Mouse (Mus musculus): ENCODE measurements around the gene Stab2. TPM values are rescaled to one million over a fixed set of nuclear protein-coding genes. Genes with fewer than 3 reads are reported as not detected.

Stab2 gene
- total RNA-seq, 2 experiments from 2014 or later, result not detected

DNA sequence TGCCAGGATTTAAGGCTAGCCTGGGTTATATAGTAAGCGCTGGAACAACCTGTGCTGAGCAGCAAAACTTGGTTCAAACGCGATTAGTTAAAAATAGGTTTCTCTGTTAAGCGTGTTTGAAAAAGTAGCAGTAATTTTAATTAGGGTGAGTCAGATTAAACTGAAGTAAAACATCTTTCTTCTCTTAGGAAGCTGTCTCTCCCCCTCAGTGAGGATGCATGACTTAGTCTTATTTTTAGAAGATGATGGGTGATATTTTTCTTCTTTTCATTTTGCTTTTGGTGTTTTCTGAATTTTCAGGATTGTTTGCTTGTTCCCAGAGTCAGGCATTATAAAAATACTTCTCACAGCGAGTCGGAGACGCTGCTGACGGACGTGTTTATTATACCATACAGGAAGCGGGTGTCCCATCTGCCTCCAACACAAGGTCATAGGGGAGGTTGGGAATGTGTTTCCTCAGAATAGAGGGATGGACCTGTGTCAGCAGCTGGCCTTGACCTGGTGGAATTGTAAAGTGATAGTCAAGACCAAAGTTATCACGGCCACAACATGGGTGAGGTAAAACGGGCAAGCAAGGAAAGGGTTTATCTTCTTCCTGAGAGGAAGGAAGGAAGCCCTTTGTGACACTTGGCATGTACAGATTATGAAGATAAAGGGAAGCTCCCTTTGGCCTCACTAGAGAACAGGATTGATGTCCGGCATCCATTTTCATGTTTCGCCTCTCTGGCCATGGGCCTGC, 15.4 kb downstream of the Stab2 start:
- ATAC-seq (replicated peaks; ENCODE audit: poor library complexity, severe bottlenecking), result no peak

DNA sequence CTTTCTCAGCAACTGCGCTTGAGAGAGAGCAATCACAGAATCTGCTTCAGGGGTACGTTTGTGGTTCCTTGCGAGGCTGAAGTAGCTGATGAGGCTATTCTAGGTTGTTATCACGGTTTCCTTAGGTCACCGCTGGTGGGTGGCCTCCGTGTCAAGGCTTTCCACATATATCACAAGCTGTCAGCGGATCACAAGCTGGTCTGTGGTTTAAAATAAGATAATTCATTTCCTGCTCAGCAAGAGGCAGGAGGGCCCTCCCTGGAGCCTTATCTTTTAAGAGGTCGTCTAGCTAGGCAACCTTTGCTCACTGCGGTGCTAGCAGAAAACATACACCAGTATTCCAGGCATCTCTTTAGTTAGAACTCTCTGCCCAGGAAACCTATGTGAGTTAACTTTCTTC, 17.2 kb downstream of the Stab2 start:
- ATAC-seq (replicated peaks; ENCODE audit: poor library complexity, severe bottlenecking), result peak; percentile 68

- no peak for ATAC-seq (replicated peaks; ENCODE audit: poor library complexity, severe bottlenecking)
Measured at GRCm38 (mm10) chr10:86989838-86990237, 18.0 kb downstream of the Stab2 start.

GRCm38 (mm10) chr10:86976001-86976726, 31.7 kb downstream of the Stab2 start:
- no peak for ATAC-seq (replicated peaks; ENCODE audit: poor library complexity, severe bottlenecking)

DNA sequence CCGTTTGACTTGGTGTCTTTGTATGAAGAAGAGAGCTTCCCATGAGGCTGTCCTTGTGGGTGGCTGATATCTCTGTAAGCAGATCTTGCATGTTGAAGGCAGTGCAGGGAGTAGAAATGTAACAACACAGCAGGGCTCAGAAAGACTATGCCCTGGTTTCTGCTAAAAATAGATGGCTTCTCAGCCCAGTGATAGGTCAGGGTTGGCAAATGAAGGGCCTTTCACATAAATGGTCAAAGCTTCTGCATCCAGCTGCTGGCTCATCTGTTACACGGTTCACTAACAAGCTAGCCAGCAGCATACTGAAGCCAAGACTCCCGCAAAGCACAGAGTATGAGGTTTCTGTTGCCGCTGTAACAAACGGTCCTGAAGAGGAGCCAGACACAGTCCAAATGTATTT, 34.5 kb downstream of the Stab2 start:
- ATAC-seq (replicated peaks; ENCODE audit: poor library complexity, severe bottlenecking), result no peak

GRCm38 (mm10) chr10:86972503-86972826, 35.4 kb downstream of the Stab2 start:
- ATAC-seq (replicated peaks; ENCODE audit: poor library complexity, severe bottlenecking), result no peak

DNA sequence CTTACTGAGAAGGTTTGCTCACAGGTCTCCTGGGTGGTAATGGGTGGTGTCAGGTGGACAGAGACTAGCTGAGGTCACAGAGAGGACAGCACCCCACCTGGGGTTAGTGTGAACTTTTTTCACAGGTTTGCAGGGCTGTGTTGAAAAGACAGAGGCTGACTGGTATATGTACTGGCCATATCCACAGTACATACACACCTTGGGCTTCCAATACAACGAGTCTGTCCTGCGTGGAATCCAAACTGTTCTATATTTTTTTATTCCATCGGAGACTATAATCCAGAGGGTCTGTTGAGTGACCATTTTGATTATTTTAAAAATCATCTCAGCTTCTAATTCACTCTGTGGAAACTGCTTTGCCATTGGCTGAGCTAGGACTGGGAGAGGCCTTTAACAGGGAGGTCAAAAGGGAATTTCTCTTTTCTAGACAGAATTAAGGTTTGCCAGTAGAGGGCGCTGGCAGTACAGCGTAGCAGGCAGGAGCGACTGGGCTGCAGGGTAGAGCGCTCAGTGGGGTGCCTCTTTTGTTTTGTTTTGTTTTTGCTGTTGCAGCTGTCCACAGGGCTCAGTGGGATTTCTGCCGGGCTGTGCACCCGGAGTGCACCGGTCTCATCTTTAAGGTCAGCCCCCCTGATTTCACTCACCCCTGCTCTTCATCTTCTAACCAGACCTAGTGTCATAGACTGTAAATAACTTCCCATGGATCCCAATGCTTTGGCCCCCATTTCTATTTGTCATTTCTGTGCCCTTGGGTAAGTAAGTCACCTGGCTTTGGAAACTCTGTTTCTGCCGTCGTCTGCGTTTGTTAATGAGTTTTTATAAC, 35.9 kb downstream of the Stab2 start:
- ATAC-seq (replicated peaks; ENCODE audit: poor library complexity, severe bottlenecking), result peak; percentile 73; the same call in 1 of the 2 replicates

DNA sequence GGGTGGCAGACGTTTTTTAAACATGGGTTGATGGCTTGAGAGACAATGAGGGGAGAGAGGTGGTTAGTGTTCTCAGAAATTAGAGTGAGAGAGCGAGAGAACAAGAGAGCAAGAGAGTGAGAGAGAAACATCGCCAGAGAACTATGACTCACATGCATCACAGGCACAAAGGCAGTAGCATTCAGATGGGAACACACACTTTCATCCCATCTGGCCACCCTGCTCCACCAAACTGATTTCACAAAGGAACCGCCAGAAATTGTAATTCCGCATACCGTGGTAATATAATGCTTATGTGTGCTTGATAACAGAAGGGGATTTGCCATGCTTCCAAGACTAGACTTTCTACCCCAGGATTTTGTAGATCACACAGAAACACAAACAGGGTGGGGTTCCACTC, 38.5 kb downstream of the Stab2 start:
- ATAC-seq (replicated peaks; ENCODE audit: poor library complexity, severe bottlenecking), result no peak

GRCm38 (mm10) chr10:86961542-86962466, 46.0 kb downstream of the Stab2 start:
- ATAC-seq (replicated peaks; ENCODE audit: poor library complexity, severe bottlenecking), result no peak

- ATAC-seq (replicated peaks; ENCODE audit: poor library complexity, severe bottlenecking), result no peak
Measured at GRCm38 (mm10) chr10:86955299-86955698, 52.5 kb downstream of the Stab2 start.

DNA sequence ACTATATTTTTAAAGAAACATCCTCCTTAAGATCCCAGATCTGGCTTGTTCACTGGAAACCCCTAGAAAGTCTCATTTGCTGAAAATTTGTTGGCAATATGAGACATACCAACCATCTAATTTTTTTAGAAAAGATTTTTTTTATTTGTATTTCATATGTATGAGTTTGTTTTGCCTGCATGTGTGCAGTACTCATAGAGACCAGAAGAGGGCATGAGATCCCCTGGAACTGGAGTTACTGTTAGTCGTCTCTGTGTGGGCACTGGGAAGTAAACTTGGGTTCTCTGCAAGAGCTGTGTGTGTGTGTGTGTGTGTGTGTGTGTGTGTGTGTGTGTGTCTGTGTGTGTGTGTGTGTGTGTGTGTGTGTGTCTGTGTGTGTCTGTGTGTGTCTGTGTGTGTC, 55.1 kb downstream of the Stab2 start:
- no peak for ATAC-seq (replicated peaks; ENCODE audit: poor library complexity, severe bottlenecking)

- no peak for ATAC-seq (replicated peaks; ENCODE audit: poor library complexity, severe bottlenecking)
Measured at GRCm38 (mm10) chr10:86950806-86951205, 57.0 kb downstream of the Stab2 start.

DNA sequence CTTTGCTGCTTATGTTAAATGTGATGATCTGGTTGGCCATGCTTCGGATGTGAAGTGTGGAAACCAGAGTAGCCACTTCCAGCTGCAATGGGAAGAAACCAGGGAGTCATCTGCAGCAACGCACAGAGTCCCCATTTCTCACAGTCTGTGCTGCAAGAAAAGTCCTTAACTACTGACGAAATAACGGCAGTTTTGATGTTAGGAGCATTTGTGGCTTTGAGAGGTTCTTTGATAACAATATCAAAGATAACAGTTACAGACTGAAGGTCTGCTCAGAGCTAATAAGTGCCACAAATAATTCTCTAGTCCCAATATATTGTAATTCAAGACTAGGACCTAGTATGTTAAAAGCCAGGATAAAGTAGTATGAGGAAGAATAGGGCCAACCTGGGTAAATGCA, 57.9 kb downstream of the Stab2 start:
- no peak for ATAC-seq (replicated peaks; ENCODE audit: poor library complexity, severe bottlenecking)

GRCm38 (mm10) chr10:86947541-86947940, 60.3 kb downstream of the Stab2 start:
- ATAC-seq (replicated peaks; ENCODE audit: poor library complexity, severe bottlenecking), result no peak

- no peak for ATAC-seq (replicated peaks; ENCODE audit: poor library complexity, severe bottlenecking)
Measured at GRCm38 (mm10) chr10:86940591-86940990, 67.2 kb downstream of the Stab2 start.

DNA sequence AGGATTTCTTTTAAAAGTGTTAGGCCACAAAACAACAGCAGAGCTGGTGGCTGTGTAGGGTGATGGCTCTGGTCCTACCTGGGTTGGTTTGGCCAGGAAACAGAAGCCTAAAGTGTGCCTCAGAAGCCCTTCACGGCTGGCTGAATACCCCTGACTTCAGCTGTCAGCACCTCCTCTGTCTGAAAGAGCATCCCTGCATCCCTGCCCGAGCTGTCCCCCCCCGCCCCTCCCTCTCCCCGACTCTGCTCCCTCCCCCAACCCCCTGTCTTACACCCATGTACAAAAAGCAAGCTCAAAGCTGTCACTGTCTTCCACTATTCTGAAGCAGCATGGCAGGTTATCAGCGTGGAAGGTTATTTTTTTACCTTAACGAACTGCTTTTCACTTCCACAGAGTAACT, 73.4 kb downstream of the Stab2 start:
- no peak for ATAC-seq (replicated peaks; ENCODE audit: poor library complexity, severe bottlenecking)

GRCm38 (mm10) chr10:86933906-86934305, 73.9 kb downstream of the Stab2 start:
- ATAC-seq (replicated peaks; ENCODE audit: poor library complexity, severe bottlenecking), result no peak

DNA sequence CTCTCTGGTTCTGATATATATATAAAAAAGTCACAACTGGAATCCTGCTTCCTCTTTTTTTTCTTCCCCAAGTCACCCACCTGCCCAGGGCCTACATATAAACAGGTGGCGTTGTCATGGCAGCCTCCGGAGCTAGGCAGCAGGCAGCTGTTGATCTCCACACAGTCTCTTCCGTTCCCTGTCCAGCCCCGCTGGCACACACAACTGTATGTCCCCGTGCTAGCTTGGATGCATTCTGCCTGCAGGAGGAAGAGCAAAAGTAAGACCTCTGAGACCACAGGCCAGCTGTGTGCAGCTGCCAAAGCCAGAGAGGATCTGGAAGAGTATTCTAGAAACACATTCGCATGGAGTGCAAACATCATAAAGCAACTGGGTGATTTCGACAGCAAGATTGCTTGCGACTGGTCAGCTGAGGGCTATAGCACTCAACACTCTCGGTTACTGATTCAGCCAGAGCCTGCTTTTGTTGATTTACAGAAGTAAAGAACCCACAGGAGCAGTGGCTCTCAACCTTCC, 74.6 kb downstream of the Stab2 start:
- ATAC-seq (replicated peaks; ENCODE audit: poor library complexity, severe bottlenecking), result 0 out of 2 replicates have a peak, but pooled peaks have one; percentile 22

- ATAC-seq (replicated peaks; ENCODE audit: poor library complexity, severe bottlenecking), result no peak
Measured at GRCm38 (mm10) chr10:86923602-86924001, 84.2 kb downstream of the Stab2 start.

GRCm38 (mm10) chr10:86915595-86915994, 92.2 kb downstream of the Stab2 start:
- no peak for ATAC-seq (replicated peaks; ENCODE audit: poor library complexity, severe bottlenecking)
